Mouse (Mus musculus): Measurements from ENCODE around the gene Arhgef26.

Arhgef26 gene

DNA sequence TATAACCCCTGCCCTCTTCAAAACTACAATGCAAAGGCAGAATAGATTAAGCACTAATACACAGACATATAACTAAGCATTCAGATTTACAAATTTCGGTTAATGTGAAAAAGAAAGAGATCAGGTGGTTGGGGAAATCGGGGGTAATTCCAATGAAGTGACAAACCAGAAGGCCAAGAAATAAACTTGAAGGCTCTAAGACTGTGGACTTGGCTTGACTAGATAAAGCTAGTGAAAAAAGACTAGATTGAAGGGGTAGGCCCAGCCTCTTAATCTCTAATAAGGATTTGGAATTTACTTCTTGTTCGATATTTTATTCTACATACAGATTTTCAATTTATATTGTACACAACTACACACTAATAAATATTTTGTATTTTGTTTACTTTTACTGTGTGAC, at the start of gene Arhgef26:
Gene Arhgef26, plus strand, starts transcription at position 301 of the 400 bp plus-strand sequence.
- DNase-seq (ENCODE audit: low spot score in 2 of 2): no peak

DNA sequence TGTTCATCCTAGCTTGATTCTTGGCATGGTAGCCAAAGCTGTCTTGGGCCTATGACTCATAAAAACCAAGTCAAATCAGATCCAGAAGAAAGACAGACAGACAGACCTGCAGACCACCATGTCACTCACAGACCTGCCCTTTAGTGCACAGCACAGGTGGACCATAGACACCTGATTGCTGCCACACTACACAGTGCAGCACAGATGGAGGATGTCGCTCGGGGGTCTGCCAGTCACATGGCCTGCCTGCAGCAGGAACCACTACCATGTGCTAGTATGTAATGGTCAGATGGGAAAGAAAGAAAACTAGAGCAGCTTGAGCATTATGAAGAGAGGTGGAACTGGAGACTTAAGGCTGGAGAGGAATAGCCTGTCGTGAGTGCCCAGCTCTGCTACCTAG, 27.7 kb upstream of the Arhgef26 start:
- no peak for DNase-seq (ENCODE audit: low spot score in 2 of 2)

DNA sequence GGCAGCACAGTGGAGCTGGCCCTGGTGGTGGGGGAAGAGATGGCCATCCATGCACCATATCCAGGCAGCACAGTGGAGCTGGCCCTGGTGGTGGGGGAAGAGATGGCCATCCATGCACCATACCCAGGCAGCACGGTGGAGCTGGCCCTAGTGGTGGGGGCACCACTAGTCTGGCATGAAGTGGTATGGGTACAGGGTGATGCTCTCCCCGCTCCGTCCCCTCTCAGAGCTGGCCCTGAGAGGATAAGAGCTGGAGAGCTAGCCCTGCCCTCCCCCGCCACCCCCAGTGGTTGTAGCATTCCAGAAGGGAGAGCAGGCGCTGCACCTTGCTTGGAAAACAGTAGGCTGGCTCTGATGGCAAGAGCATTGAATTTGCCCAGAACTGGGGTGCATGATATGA, 26.9 kb upstream of the Arhgef26 start:
- no peak for DNase-seq (ENCODE audit: low spot score in 2 of 2)

GRCm38 (mm10) chr3:62324708-62325107, 13.4 kb upstream of the Arhgef26 start:
- DNase-seq (ENCODE audit: low spot score in 2 of 2): no peak

DNA sequence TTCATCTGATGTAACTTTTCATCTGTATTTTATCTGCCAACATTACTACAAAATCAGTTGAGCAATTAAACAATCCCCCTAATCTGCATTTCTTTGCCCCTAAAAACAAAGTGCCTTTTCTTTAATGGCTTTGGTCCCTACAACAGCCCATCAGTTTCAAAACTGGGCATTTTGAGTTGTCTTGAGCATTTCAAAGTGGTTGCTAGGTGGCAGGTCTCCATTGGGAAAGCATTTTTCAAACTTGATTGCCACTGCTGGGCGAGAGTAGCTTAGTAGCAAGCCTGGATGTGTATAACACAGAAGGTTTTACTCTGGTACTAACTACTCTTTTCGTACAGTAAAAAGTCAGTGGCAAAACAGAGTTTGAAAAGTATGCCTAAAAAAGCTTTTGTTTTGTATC, 10.2 kb upstream of the Arhgef26 start:
- no peak for DNase-seq (ENCODE audit: low spot score in 2 of 2)

DNA sequence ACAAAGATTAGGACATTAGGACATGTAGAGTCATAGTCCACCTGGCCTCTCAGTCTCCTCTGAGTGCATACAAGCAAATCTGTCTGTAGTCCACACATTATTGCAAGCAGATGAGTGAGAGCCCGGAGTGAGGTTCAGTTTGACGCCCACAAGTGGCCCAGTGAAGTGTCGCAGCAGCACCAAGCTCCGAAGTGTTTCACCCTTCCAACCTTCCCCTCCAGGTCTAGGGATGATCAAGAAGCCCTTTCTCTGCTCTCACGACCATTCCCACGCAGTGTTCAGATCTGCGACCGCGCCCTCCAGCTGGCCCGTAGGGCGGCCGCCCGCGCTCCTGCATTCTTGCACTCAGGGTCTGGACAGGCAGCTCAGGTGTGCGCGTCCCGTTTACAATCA, 313 bp downstream of the Arhgef26 start:
- DNase-seq (ENCODE audit: low spot score in 2 of 2): no peak

- no peak for DNase-seq (ENCODE audit: low spot score in 2 of 2)
Observed at GRCm38 (mm10) chr3:62338854-62339515, 841 bp downstream of the Arhgef26 start.

DNA sequence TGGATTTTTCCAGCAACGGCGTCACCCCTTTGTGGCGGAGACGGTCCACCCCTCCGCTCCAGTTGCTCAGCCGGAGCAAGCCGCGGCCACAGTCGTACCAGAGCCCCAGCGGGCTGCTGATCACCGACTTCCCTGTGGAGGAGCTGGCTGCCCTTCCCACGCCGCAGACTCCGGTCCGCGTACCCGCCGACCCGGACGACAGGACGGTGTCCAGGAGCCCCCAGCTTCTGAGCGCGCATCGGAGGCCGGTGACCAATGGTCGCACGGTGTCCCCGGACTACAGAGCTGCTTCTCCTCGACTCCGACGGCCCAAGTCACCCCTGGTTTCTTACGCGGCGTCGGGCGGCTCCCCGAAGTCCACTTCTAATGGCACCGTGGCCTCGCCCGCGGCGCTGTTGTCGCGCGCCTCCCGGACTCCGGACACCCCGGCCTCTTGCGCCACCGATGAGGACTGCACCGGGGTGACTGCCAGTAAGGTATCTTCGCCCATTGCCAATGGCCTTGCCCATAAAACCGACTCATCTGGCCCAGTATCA, 1.4 kb downstream of the Arhgef26 start:
- no peak for DNase-seq (ENCODE audit: low spot score in 2 of 2)

DNA sequence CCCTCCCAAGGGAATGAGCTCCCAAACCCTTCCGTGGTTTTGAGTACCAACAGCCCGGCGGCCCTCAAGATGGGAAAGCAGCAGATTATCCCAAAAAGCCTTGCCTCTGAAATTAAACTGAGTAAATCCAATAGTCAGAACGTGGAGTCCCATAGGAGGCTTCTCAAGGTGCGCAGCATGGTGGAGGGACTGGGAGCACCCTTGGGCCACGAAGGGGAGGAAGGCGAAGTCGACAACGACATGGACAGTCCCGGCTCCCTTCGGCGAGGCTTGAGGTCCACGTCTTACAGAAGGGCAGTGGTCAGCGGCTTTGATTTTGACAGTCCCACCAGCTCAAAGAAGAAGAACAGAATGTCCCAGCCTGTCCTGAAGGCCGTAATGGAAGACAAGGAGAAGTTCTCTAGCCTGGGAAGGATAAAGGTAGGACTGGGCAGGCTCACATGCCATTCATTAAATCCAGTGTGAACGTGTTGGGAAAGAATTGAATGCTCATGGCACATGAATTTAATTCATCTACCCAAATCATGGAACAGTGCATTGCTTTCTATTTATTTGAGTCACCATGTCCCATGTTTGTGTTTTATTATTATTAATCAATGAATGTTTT, 2.1 kb downstream of the Arhgef26 start:
- DNase-seq (ENCODE audit: low spot score in 2 of 2): no peak

- no peak for DNase-seq (ENCODE audit: low spot score in 2 of 2)
Observed at GRCm38 (mm10) chr3:62340861-62341260, 2.7 kb downstream of the Arhgef26 start.

GRCm38 (mm10) chr3:62341496-62342205, 3.5 kb downstream of the Arhgef26 start:
- no peak for DNase-seq (ENCODE audit: low spot score in 2 of 2)

GRCm38 (mm10) chr3:62348514-62349217, 10.5 kb downstream of the Arhgef26 start:
- DNase-seq (ENCODE audit: low spot score in 2 of 2): no peak

GRCm38 (mm10) chr3:62349218-62349897, 11.2 kb downstream of the Arhgef26 start:
- no peak for DNase-seq (ENCODE audit: low spot score in 2 of 2)

DNA sequence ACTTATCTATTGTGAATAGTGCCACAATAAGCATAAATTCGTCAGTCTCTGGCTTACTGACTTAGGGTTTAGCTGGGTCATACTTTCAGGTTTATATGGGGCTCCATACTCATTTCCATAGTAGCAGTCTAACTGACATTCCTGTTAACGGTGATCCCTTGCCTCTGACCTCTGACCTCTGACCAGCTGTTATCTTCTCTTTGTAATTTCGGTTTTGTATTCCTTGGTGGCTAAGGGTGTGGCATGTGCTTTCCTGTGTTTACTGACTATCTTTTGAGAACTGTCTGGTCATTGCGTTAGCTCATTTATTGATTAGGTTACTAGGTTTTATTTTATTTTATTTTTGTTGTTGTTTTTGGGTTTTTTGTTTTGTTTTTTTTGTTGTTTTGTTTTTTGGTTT, 13.9 kb downstream of the Arhgef26 start:
- no peak for DNase-seq (ENCODE audit: low spot score in 2 of 2)

- DNase-seq (ENCODE audit: low spot score in 2 of 2): no peak
Observed at GRCm38 (mm10) chr3:62352876-62353275, 14.7 kb downstream of the Arhgef26 start.

- DNase-seq (ENCODE audit: low spot score in 2 of 2): no peak
Observed at GRCm38 (mm10) chr3:62367882-62368281, 29.7 kb downstream of the Arhgef26 start.

- no peak for DNase-seq (ENCODE audit: low spot score in 2 of 2)
Observed at GRCm38 (mm10) chr3:62372841-62373240, 34.7 kb downstream of the Arhgef26 start.

DNA sequence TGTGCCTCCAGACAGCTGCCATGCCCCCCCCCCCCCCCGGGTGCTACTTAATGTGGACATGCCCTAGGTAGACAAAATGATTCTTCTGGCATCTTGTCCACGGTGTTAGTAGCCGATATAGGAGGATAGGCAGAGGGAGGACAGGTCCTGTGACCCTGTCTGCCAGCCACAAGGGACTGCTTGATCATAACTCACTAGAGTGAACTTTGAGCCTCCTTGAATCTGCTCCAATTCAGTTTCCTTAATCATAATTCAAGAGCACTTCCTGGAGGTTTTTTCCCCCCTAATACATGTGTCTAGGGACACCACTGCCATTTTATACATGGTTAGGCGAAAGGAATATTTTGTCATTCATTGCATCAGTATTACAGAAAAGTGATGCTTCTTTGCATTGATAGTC, 36.2 kb downstream of the Arhgef26 start:
- DNase-seq (ENCODE audit: low spot score in 2 of 2): no peak

- DNase-seq (ENCODE audit: low spot score in 2 of 2): no peak
Observed at GRCm38 (mm10) chr3:62374831-62375230, 36.7 kb downstream of the Arhgef26 start.

GRCm38 (mm10) chr3:62376719-62377118, 38.6 kb downstream of the Arhgef26 start:
- DNase-seq (ENCODE audit: low spot score in 2 of 2): no peak

DNA sequence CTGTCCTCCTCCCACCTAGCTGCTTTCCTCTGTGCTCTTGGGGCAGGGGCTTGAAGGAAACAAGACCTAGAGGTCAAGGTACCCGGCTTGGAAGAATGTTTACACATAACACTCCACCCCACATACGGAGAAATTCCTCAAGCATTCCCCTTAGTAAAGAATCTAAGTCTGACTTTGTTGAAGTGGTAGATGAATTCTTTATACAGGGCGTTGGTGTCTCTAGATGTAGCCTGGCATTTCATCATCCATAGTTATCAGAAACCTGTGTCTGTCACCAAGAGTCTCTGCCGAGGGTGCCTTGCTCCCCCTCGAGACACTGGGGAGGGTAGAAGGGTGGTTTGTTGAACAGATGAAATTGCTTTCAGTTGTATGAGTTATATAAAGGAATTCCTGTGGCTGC, 41.8 kb downstream of the Arhgef26 start:
- no peak for DNase-seq (ENCODE audit: low spot score in 2 of 2)

DNA sequence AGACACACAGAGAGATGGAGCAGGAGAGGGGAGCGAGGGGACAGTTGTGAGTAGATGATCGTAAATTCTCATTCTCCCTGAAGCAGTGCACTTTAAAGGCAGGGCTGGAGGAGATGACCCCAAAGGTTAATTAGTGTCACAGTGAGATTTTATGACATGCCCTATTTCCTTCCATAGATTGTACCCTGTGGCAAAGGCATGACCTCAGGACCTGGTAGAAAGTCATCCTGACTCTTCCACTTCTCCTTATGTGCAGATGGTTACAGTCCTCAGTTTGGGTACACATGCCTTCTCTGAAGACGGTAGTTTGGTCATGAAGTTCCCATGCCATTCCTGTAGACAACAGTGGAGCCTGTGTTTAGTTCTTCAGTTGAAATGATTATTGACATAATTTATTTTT, 42.3 kb downstream of the Arhgef26 start:
- DNase-seq (ENCODE audit: low spot score in 2 of 2): no peak

Data from natural killer cell, adult 2 months (primary cell).